Mouse (Mus musculus) Patski (cell line): ENCODE results near the gene Gm6588. TPM values are rescaled to one million over a fixed set of nuclear protein-coding genes. Genes with fewer than 3 reads are reported as not detected.

ENCODE experiments used
- ATAC-seq: fragments of 100-300 bp; one replicate; pipeline ENCODE4 v1.8.0; 2021
- CTCF ChIA-PET: fragments of 350-600 bp; sonication (Branson Sonifier 250); formaldehyde crosslinking; loops from one replicate; lab custom pipeline; 2022; ENCODE audit warnings: inconsistent platforms; lab: Charles Lee
- POLR2A ChIA-PET: fragments of 350-600 bp; sonication (Branson Sonifier 250); formaldehyde crosslinking; loops from one replicate; lab custom pipeline; 2022; ENCODE audit warnings: antibody characterized with exemption, inconsistent platforms; lab: Charles Lee
- DNase-seq: peaks from one replicate; pipeline ENCODE4 v3.0.0-alpha.2; 2011; ENCODE audit warnings: low read depth, low spot score
- H3K27me3 ChIP-seq: fragments of 371-371 bp; one replicate; pipeline ENCODE4 v1.5.1; 2021
- CTCF ChIP-seq: fragments of 100-300 bp; IDR thresholded peaks from one replicate; pipeline ENCODE4 v1.5.1; 2021
- in situ Hi-C: fragments of 300-500 bp; cut with MboI; formaldehyde crosslinking; loops from 3 replicates; pipeline ENCODE4 v1.11.1; 2018; ENCODE audit warnings: low pct_unique_long_range_greater_than_20kb, mixed read lengths
- polyA plus RNA-seq: library from polyadenylated mRNA; unstranded; gene quantifications from one replicate; pipeline ENCODE4 v1.2.3, GENCODE M21; 2021

Gene Gm6588
- polyA plus RNA-seq, 1 experiment from 2014 or later, result not detected

- TF ChIP-seq CTCF, result no peak
- POLR2A ChIA-PET, result no interaction called here
- ATAC-seq (no peak), DNase-seq (no peak)
- in situ Hi-C loops, result no loop called here
- CTCF ChIA-PET, result no interaction called here
- no peaks in the 10 kb centered on the region for H3K27me3 ChIP-seq
Measured at GRCm38 (mm10) chr5:112491489-112491888, 42.3 kb downstream of the Gm6588 start.

GRCm38 (mm10) chr5:112493492-112493891 lies 44.3 kb downstream of the Gm6588 start:
- in situ Hi-C loops, result no loop called here
- DNase-seq, result no peak
- CTCF ChIA-PET, result no interaction called here
- H3K27me3 ChIP-seq, result peaks cover 11% of the 10 kb centered on the region
- no peak for TF ChIP-seq CTCF
- no peak for ATAC-seq
- POLR2A ChIA-PET, result no interaction called here

GRCm38 (mm10) chr5:112496753-112497369 lies 47.6 kb downstream of the Gm6588 start:
- DNase-seq, result no peak
- no peak for TF ChIP-seq CTCF
- POLR2A ChIA-PET, result no interaction called here
- no peak for ATAC-seq
- CTCF ChIA-PET, result no interaction called here
- peaks cover 11% of the 10 kb centered on the region for H3K27me3 ChIP-seq
- in situ Hi-C loops, result no loop called here

- no peak for ATAC-seq
- H3K27me3 ChIP-seq, result peaks cover 11% of the 10 kb centered on the region
- no peak for DNase-seq
- in situ Hi-C loops, result no loop called here
- no peak for TF ChIP-seq CTCF
- ChIA-PET CTCF (no interaction called here), POLR2A (no interaction called here)
Measured at GRCm38 (mm10) chr5:112498921-112499917, 50.0 kb downstream of the Gm6588 start.

- ATAC-seq, result no peak
- no peak for DNase-seq
- POLR2A ChIA-PET, result no interaction called here
- TF ChIP-seq CTCF, result no peak
- in situ Hi-C loops, result no loop called here
- CTCF ChIA-PET, result no interaction called here
- peaks cover 11% of the 10 kb centered on the region for H3K27me3 ChIP-seq
Measured at GRCm38 (mm10) chr5:112499918-112500682, 50.9 kb downstream of the Gm6588 start.

Other genes starting within 250 kb of the Gm6588 start
- gene Cryba4, start 196.9 kb upstream of the Gm6588 start, polyA plus RNA-seq, result not detected
- gene Crybb1, start 193.6 kb upstream of the Gm6588 start, polyA plus RNA-seq, result not detected
- 92.3 TPM for gene Tpst2, start 172.7 kb upstream of the Gm6588 start, polyA plus RNA-seq
- 43.2 TPM for gene Tfip11, start 123.1 kb upstream of the Gm6588 start, polyA plus RNA-seq
- 23.8 TPM for gene Srrd, start 106.4 kb upstream of the Gm6588 start, polyA plus RNA-seq
- 34.1 TPM for gene Hps4, start 106.3 kb upstream of the Gm6588 start, polyA plus RNA-seq
- gene Gm6583, start 93.4 kb upstream of the Gm6588 start, polyA plus RNA-seq, result 0.05 TPM
- 1.8 TPM for gene Asphd2, start 54.6 kb upstream of the Gm6588 start, polyA plus RNA-seq
- 0.01 TPM for gene Sez6l, start 127.8 kb downstream of the Gm6588 start, polyA plus RNA-seq